Mouse (Mus musculus): ENCODE measurements at regions not wholly inside any gene's neighbourhood (a gene's known extent, or its start where the extent isn't known, plus 50 kb on each side); places are given as distances from the start of the nearest gene placed in this dataset.

DNA sequence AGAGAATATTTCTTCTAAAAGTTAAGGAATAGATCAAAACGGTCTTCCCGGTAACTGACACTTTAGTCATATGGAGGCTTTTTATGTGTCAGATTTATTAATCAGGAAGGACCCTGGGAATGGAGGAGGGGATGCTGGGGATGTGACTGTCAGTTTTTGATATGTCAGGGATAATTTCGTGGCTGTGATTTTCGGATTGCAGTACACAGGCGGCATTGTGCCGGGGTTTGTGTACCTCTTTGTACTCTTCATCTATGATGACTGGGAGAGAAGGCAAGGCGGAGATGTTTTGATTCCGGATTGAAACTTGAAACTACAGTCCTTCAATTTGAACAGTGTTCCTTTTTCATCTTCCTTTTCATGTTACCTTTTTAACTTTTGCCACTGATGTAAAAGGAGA, 344.2 kb downstream of the Mdfic start:
- no peaks in the 10 kb centered on the region for H3K9me3 ChIP-seq
- no peak for DNase-seq (ENCODE audit: extremely low spot score, low spot score)

GRCm38 (mm10) chr6:16065121-16065520, 344.7 kb downstream of the Mdfic start:
- no peaks in the 10 kb centered on the region for H3K27me3 ChIP-seq (ENCODE audit: poor library complexity, severe bottlenecking)
- H3K4me1 ChIP-seq = peaks cover 14% of the 10 kb centered on the region
- H3K9me3 ChIP-seq = no peaks in the 10 kb centered on the region
- no peak for DNase-seq (ENCODE audit: extremely low spot score, low spot score)
- H3K36me3 ChIP-seq (replicated peaks) = no peaks in the 10 kb centered on the region
- 94% methylated on average over 5 of the region's 5 CpGs for WGBS
- H3K27ac ChIP-seq = no peak overlapping the region
- H3K4me3 ChIP-seq = no peak overlapping the region

More for the DNA sequence above, 344.2 kb downstream of the Mdfic start:
- Histone ChIP-seq H3K27ac (no peak overlapping the region), H3K4me3 (no peak overlapping the region), H3K27me3 (ENCODE audit: poor library complexity, severe bottlenecking) (no peaks in the 10 kb centered on the region), H3K4me1 (peaks cover 14% of the 10 kb centered on the region), H3K36me3 (replicated peaks) (no peaks in the 10 kb centered on the region)
- WGBS = 88% methylated on average over 8 of the region's 8 CpGs

- DNase-seq (ENCODE audit: extremely low spot score, low spot score) = no peak
- Histone ChIP-seq H3K9me3 (no peaks in the 10 kb centered on the region), H3K4me3 (no peak overlapping the region), H3K4me1 (peaks cover 14% of the 10 kb centered on the region), H3K27ac (no peak overlapping the region), H3K36me3 (replicated peaks) (no peaks in the 10 kb centered on the region), H3K27me3 (ENCODE audit: poor library complexity, severe bottlenecking) (peaks cover 21% of the 10 kb centered on the region; the same call in 1 of the 2 replicates)
- WGBS = 89% methylated on average over 2 of the region's 2 CpGs
Measured at GRCm38 (mm10) chr6:16076266-16076665, 355.8 kb downstream of the Mdfic start.

DNA sequence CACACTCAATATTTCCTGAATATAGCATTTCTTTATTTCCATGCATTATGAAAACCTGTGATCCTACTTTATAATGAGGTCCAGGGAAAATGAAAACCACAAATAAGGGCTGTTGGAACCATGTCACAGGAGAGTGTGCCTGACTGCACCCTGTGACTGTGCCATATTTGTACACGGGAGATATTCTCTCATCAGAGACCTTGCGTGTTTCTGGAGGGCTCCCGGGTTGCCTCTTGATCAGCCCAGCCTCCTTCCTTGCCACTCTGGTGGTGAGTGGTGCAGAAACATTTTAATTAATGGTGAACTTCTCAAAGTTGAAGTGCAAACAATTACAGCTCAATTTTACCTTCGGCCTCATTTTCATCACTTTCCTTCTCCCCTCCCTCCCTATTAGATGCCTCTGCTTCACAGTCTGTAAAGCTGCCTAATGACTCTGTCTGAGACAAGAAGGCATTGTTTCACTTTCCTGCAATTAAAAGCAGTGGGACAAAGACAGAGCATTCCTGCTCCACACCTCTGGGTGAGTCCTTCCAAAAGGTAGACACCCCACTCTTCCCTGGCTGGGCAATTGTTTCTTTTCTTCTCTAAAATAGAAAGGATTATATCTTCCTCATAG, 356.8 kb downstream of the Mdfic start:
- Histone ChIP-seq H3K36me3 (replicated peaks) (no peaks in the 10 kb centered on the region), H3K27me3 (ENCODE audit: poor library complexity, severe bottlenecking) (peaks cover 21% of the 10 kb centered on the region; the same call in 1 of the 2 replicates), H3K4me3 (no peak overlapping the region), H3K9me3 (no peaks in the 10 kb centered on the region), H3K4me1 (peaks cover 14% of the 10 kb centered on the region), H3K27ac (no peak overlapping the region)
- WGBS = 48% methylated on average over 4 of the region's 4 CpGs
- no peak for DNase-seq (ENCODE audit: extremely low spot score, low spot score)

DNA sequence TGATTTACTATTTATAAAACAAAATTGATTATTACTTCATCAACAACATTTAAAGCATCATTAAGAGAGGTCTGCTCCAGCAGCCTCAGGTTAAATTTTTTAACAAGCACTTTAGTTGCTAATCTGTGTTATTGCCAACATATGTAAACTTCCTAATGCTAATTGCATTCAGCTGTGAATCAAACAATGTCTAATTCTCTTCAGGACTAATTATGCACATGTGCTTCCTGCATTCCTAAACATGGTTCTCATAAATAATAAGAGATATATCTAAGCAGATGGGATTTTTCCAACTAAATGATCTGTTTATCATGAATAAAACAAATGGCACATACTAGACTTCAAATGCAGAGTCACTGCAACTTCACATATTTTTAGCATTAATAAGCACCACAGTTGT, 357.5 kb downstream of the Mdfic start:
- Histone ChIP-seq H3K36me3 (replicated peaks) (no peaks in the 10 kb centered on the region), H3K4me1 (peaks cover 14% of the 10 kb centered on the region), H3K4me3 (no peak overlapping the region), H3K27ac (no peak overlapping the region), H3K27me3 (ENCODE audit: poor library complexity, severe bottlenecking) (peaks cover 21% of the 10 kb centered on the region; the same call in 1 of the 2 replicates), H3K9me3 (no peaks in the 10 kb centered on the region)
- DNase-seq (ENCODE audit: extremely low spot score, low spot score) = no peak

DNA sequence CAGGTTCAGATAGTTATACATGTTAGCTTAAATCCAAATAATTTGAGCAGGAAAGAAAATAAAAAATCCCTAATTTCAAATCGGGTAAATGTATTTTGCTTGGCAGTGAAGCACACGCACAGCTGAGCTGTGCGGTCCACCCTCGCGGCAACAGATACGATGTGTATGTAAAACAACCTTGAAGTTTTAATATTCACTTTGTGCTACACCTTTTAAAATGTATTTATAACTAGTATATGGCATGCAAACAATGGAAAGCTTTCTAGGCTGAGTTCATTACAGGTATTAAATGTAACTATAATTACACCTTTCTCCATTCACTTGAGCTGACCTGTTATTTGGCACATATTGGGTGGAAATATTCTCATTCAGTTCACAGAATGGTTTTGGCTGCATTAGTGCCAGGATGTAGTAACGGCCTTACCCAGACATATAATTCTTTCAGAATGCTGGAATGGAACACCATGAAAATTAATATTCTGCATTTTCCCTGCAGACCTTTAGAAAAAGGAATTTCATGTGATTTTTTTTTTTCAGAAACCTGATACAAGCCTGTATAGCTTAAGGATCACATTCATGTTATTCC, 366.6 kb downstream of the Mdfic start:
- Histone ChIP-seq H3K27me3 (ENCODE audit: poor library complexity, severe bottlenecking) (no peaks in the 10 kb centered on the region), H3K4me3 (no peak overlapping the region), H3K9me3 (no peaks in the 10 kb centered on the region), H3K4me1 (no peaks in the 10 kb centered on the region), H3K27ac (no peak overlapping the region), H3K36me3 (replicated peaks) (no peaks in the 10 kb centered on the region)
- DNase-seq (ENCODE audit: extremely low spot score, low spot score) = no peak
- WGBS = 94% methylated on average over 7 of the region's 7 CpGs

- Histone ChIP-seq H3K36me3 (replicated peaks) (no peaks in the 10 kb centered on the region), H3K27ac (no peak overlapping the region), H3K9me3 (no peaks in the 10 kb centered on the region), H3K27me3 (ENCODE audit: poor library complexity, severe bottlenecking) (no peaks in the 10 kb centered on the region), H3K4me1 (0 out of 2 replicates have a peak, but pooled peaks cover 4% of the 10 kb centered on the region), H3K4me3 (no peak overlapping the region)
- no peak for DNase-seq (ENCODE audit: extremely low spot score, low spot score)
Measured at GRCm38 (mm10) chr6:16098761-16099160, 378.3 kb downstream of the Mdfic start.

DNA sequence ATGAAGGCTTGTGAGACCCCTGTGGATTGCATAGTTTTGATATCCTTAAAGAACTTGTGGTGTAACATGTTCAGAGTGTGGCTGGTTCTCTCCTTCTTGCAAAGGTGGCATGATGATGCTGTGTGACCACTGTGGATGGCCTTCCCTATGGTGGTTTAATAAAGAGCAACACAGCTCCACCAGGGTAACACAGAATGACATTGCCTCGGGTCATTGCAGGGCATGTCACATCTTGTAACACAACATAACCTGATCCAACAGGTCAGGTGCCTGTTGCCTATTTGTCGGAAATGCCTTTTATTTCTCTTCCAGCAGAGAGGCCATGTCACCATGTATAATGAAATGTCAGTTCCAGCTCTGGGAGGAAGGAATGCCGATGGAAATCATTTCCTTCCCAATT, 420.5 kb downstream of the Mdfic start:
- no peak overlapping the region for H3K27ac ChIP-seq
- H3K4me1 ChIP-seq = no peaks in the 10 kb centered on the region
- no peak overlapping the region for H3K4me3 ChIP-seq
- no peaks in the 10 kb centered on the region for H3K36me3 ChIP-seq (replicated peaks)
- WGBS = 56% methylated on average over 3 of the region's 3 CpGs
- H3K9me3 ChIP-seq = no peaks in the 10 kb centered on the region
- no peak for DNase-seq (ENCODE audit: extremely low spot score, low spot score)
- no peaks in the 10 kb centered on the region for H3K27me3 ChIP-seq (ENCODE audit: poor library complexity, severe bottlenecking)

- WGBS = 66% methylated on average over 6 of the region's 6 CpGs
- H3K9me3 ChIP-seq = no peaks in the 10 kb centered on the region
- no peaks in the 10 kb centered on the region for H3K27me3 ChIP-seq (ENCODE audit: poor library complexity, severe bottlenecking)
- H3K4me1 ChIP-seq = no peaks in the 10 kb centered on the region
- H3K4me3 ChIP-seq = no peak overlapping the region
- DNase-seq (ENCODE audit: extremely low spot score, low spot score) = no peak
- no peaks in the 10 kb centered on the region for H3K36me3 ChIP-seq (replicated peaks)
- H3K27ac ChIP-seq = no peak overlapping the region
Measured at GRCm38 (mm10) chr6:16144538-16144937, 424.1 kb downstream of the Mdfic start.

DNA sequence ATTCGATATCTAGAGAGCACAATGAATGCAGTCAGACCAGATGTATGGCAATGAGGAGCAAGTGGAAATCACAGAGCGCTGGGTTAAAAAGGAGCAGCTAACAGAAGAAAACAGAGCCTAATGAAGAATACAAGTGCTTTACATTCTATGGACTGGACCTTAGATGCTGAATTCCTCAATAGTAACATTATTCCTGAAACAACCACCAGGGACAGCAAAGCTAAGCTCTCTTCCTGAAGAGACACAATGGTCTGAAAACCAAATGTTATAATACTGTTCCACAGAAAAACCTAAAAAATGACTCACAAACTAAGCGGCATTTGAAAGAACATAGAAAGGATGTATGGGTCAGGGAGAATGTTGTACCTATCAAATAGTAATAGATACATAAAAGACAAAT, 430.1 kb downstream of the Mdfic start:
- H3K27ac ChIP-seq = no peak overlapping the region
- no peak overlapping the region for H3K4me3 ChIP-seq
- WGBS = 82% methylated on average over 3 of the region's 3 CpGs
- DNase-seq (ENCODE audit: extremely low spot score, low spot score) = no peak
- no peaks in the 10 kb centered on the region for H3K4me1 ChIP-seq
- H3K9me3 ChIP-seq = no peaks in the 10 kb centered on the region
- no peaks in the 10 kb centered on the region for H3K27me3 ChIP-seq (ENCODE audit: poor library complexity, severe bottlenecking)
- no peaks in the 10 kb centered on the region for H3K36me3 ChIP-seq (replicated peaks)

DNA sequence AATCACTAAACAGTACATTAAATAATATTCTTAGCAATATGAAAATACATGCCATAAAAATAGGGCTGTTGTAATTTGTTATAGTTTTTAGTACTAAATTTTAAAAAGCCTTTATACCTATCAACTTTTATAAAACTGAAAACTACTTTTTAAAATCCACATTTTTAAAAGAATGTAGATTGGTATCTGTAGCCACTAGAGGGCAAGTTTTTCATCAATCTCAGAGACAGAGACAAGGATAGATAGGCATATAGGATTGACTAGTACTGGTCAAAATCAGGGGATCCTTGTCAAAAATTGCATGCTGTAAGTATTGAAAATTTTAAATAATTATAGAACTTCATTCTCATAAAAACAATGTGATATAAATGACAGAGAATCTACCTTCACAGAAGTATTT, 431.0 kb downstream of the Mdfic start:
- Histone ChIP-seq H3K4me3 (no peak overlapping the region), H3K9me3 (no peaks in the 10 kb centered on the region), H3K27ac (no peak overlapping the region), H3K27me3 (ENCODE audit: poor library complexity, severe bottlenecking) (no peaks in the 10 kb centered on the region), H3K4me1 (no peaks in the 10 kb centered on the region), H3K36me3 (replicated peaks) (no peaks in the 10 kb centered on the region)
- no peak for DNase-seq (ENCODE audit: extremely low spot score, low spot score)

- WGBS = 63% methylated on average over 6 of the region's 6 CpGs
- H3K27ac ChIP-seq = no peak overlapping the region
- H3K4me1 ChIP-seq = no peaks in the 10 kb centered on the region
- no peaks in the 10 kb centered on the region for H3K27me3 ChIP-seq (ENCODE audit: poor library complexity, severe bottlenecking)
- H3K36me3 ChIP-seq (replicated peaks) = no peaks in the 10 kb centered on the region
- no peak overlapping the region for H3K4me3 ChIP-seq
- no peaks in the 10 kb centered on the region for H3K9me3 ChIP-seq
- DNase-seq (ENCODE audit: extremely low spot score, low spot score) = no peak
Measured at GRCm38 (mm10) chr6:16152691-16153090, 432.2 kb downstream of the Mdfic start.

GRCm38 (mm10) chr6:16165012-16165411, 444.6 kb downstream of the Mdfic start:
- no peak for DNase-seq (ENCODE audit: extremely low spot score, low spot score)
- WGBS = 94% methylated on average over 2 of the region's 2 CpGs
- Histone ChIP-seq H3K4me3 (no peak overlapping the region), H3K36me3 (replicated peaks) (no peaks in the 10 kb centered on the region), H3K4me1 (no peaks in the 10 kb centered on the region), H3K9me3 (no peaks in the 10 kb centered on the region), H3K27ac (no peak overlapping the region), H3K27me3 (ENCODE audit: poor library complexity, severe bottlenecking) (no peaks in the 10 kb centered on the region)

- WGBS = 92% methylated on average over 3 of the region's 3 CpGs
- Histone ChIP-seq H3K9me3 (no peaks in the 10 kb centered on the region), H3K4me3 (no peak overlapping the region), H3K4me1 (no peaks in the 10 kb centered on the region), H3K36me3 (replicated peaks) (no peaks in the 10 kb centered on the region), H3K27ac (no peak overlapping the region), H3K27me3 (ENCODE audit: poor library complexity, severe bottlenecking) (no peaks in the 10 kb centered on the region)
- no peak for DNase-seq (ENCODE audit: extremely low spot score, low spot score)
Measured at GRCm38 (mm10) chr6:16171871-16172270, 451.4 kb downstream of the Mdfic start.
